Comparison of ENCODE assay signal across 19 mouse cellular contexts in the genomic region with DNA sequence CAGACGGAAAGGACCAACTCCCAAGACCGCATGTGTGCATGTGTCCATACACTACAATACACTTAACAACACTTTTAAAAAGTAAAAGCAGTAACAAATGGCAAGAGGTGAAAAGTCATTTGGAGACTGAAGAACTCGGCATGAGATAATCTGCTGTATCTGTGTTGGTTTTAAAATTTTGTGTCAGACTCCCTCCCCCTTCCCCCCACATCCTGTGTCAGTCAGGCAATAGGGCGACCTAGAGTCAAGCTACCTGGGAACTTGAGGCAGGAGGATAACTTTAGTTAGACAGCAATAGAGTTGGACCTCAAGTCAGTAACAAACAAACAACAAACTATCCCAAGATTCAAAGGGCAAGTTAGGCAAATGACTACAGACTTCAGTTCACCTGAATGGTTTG. TPM values are rescaled to one million over a fixed set of nuclear protein-coding genes. Genes with fewer than 3 reads are reported as not detected.
DNase-seq lines count a peak whose midpoint lies in the region; ATAC-seq and TF ChIP-seq lines count a peak whose summit lies in the region.
"Had no signal": no experiment of that assay in that cellular context is flagged by ENCODE, and none has a peak within 500 bp of the region (broad histone marks: within the 10 kb centered on the region; RNA-seq: fewer than 3 reads in every experiment).

No protein-coding gene starts in this region.

- H3K27ac ChIP-seq in gastrocnemius, adult 2 months, result peak overlapping the region; percentile 84
- no peak overlapping the region for H3K27ac ChIP-seq in hindbrain, embryonic 12.5 days
- H3K27ac ChIP-seq: embryonic facial prominence, embryonic 13.5 days; forebrain, embryonic 12.5 days had no signal

- H3K4me3 ChIP-seq in gastrocnemius, adult 2 months, result no peak overlapping the region
- no peak overlapping the region for H3K4me3 ChIP-seq in hindbrain, embryonic 12.5 days
- H3K4me3 ChIP-seq: embryonic facial prominence, embryonic 13.5 days; forebrain, embryonic 12.5 days; heart, embryonic 12.5 days had no signal

- no peak for TF ChIP-seq CTCF in gastrocnemius, adult 2 months (IDR thresholded peaks at IDR 0.05)

- H3K36me3 ChIP-seq in hindbrain, embryonic 12.5 days, result peaks cover 38% of the 10 kb centered on the region

- H3K4me2 ChIP-seq in hindbrain, embryonic 12.5 days (replicated peaks), result no peak overlapping the region
- H3K4me2 ChIP-seq: embryonic facial prominence, embryonic 13.5 days; forebrain, embryonic 12.5 days; heart, embryonic 12.5 days had no signal

- no peaks in the 10 kb centered on the region for H3K4me1 ChIP-seq in hindbrain, embryonic 12.5 days
- H3K4me1 ChIP-seq: embryonic facial prominence, embryonic 13.5 days; forebrain, embryonic 12.5 days had no signal

- DNase-seq in gastrocnemius, adult 2 months, result no peak
- DNase-seq in gastrocnemius, postnatal 10 days, result no peak
- peak; percentile 14 for DNase-seq in thymus, postnatal 25 days
- no peak for DNase-seq in thymus, postnatal 36 days
- peak; percentile 62 for DNase-seq in induced T-regulatory cell, adult 2 months (ENCODE audit: low read depth)
- no peak for DNase-seq in layer of hippocampus, adult 18-20 months (ENCODE audit: low spot score in 2 of 2)
- DNase-seq: adrenal gland, postnatal 14 days; B cell, adult 2 months; cerebellum, adult 11-12 months; cerebellum, adult 9-11 months; cerebellum, postnatal 36 days; heart, postnatal 36 days had no signal

- H3K9me3 ChIP-seq in hindbrain, embryonic 12.5 days (replicated peaks), result no peaks in the 10 kb centered on the region
- H3K9me3 ChIP-seq: embryonic facial prominence, embryonic 13.5 days; forebrain, embryonic 12.5 days; G1E; heart, embryonic 12.5 days had no signal

- no peak overlapping the region for H3K9ac ChIP-seq in hindbrain, embryonic 12.5 days
- H3K9ac ChIP-seq: embryonic facial prominence, embryonic 13.5 days; forebrain, embryonic 12.5 days; heart, embryonic 12.5 days had no signal

- intact Hi-C loops in gastrocnemius, adult 2 months (cut with DNase I), result loop anchor here (10.0 kb wide), 1 partner anchor 84 kb away; no protein-coding TSS in a partner anchor

- no peaks in the 10 kb centered on the region for H3K27me3 ChIP-seq in hindbrain, embryonic 12.5 days
- H3K27me3 ChIP-seq: embryonic facial prominence, embryonic 13.5 days; forebrain, embryonic 12.5 days; heart, embryonic 12.5 days had no signal

- no peak for ATAC-seq in hindbrain, embryonic 12.5 days (ENCODE audit: low FRiP score)
- ATAC-seq: forebrain, embryonic 16.5 days; hindbrain, embryonic 16.5 days had no signal

- 94% methylated on average over 4 of the region's 4 CpGs for WGBS in hindbrain, embryonic 12.5 days

RNA-seq across cellular contexts. Expression of gene Tet2, which starts 34.6 kb away (rescaled TPM):
- total RNA-seq in gastrocnemius, adult 2 months (2021), result 10 to 100 TPM; 16.4 to 29.2 TPM
- 10 to 100 TPM; 44.6 to 67.4 TPM for total RNA-seq in gastrocnemius, postnatal 10 days (2021)
- total RNA-seq in layer of hippocampus, adult 18-20 months (2021), result 10 to 100 TPM; 38.3 to 39.7 TPM
- polyA plus RNA-seq in hindbrain, embryonic 12.5 days (2016; fragmentation: Nextera tagmentation; extraction: Ambion mirVana), result 26.1 and 28.3 TPM in 2 replicates

Comparison
In these comparisons a context has a peak if more than half of its experiments do, and no peak if none do; other contexts are left out.
1. DNase-seq: peak in thymus, postnatal 25 days (single experiment) and induced T-regulatory cell, adult 2 months (single experiment); none in gastrocnemius, adult 2 months (single experiment), gastrocnemius, postnatal 10 days (single experiment), thymus, postnatal 36 days (0 of 2) and layer of hippocampus, adult 18-20 months (0 of 2).